Mouse (Mus musculus) heart, postnatal 25 days (tissue): ENCODE results near the gene Entpd1. TPM values are rescaled to one million over a fixed set of nuclear protein-coding genes. Genes with fewer than 3 reads are reported as not detected.
"Not testable (repeated sequence)": the region's sequence is repeated elsewhere in the genome, so short reads cannot be mapped to it uniquely, and the experiment has no call there.

ENCODE experiments used
- DNase-seq: peaks from one replicate; pipeline ENCODE4 v3.0.0; 2022; ENCODE audit warnings: low spot score
- intact Hi-C: fragments of 180-260 bp; cut with DNase I; formaldehyde crosslinking; loops from one replicate; pipeline ENCODE4 v1.15.1; 2025
- total RNA-seq, 2 experiments: library from RNA; stranded (reverse); gene quantifications; 2 replicates each; pipeline ENCODE4 v1.2.3; 2021

Gene Entpd1
- 10 to 100 TPM; 29.9 to 30.3 TPM for total RNA-seq

DNA sequence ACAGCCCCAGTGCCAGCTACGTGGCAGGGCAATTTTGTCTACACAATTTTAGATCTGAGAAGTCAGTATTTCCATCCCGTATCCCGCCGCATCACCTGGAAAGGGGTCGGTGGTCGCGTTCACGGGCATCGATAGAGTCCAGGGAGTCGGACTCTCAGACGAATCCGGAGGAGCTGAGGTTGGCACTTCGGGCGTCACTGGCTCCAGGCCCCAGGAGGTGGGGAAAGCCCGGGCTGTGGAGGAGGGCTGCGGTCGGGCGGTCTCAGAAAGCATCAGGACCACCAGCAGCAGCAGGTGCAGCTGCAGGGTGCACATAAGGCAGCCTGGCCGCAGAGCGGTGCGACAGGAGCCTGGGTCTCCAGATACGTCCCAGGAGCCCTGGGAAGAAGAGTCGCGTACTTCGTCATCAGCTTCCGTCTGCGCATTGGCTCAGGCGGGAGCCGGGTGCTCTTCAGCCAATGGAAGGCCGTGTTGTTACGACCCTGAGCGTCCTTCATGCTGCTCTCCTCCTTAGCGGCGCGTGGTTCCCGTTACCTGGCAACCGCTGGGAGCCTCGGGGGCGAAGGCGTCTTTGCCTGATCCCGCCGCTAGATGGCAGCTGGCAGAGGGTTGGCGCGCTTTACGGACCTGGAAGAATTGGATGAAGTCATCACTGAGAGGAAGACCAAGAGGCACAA is at the start of gene Entpd1, which contains the start of gene Tctn3:
TSS of gene Entpd1 (plus strand) at position 537 of the 677 bp plus-strand sequence.
TSS of gene Tctn3 (minus strand) at position 404 of the 677 bp plus-strand sequence.
- DNase-seq, result peak; percentile 94
- intact Hi-C loops, result loop anchor here (1.0 to 10.0 kb wide), 2 partner anchors 110 to 223 kb away; partner anchors contain the start of gene Ccnj

DNA sequence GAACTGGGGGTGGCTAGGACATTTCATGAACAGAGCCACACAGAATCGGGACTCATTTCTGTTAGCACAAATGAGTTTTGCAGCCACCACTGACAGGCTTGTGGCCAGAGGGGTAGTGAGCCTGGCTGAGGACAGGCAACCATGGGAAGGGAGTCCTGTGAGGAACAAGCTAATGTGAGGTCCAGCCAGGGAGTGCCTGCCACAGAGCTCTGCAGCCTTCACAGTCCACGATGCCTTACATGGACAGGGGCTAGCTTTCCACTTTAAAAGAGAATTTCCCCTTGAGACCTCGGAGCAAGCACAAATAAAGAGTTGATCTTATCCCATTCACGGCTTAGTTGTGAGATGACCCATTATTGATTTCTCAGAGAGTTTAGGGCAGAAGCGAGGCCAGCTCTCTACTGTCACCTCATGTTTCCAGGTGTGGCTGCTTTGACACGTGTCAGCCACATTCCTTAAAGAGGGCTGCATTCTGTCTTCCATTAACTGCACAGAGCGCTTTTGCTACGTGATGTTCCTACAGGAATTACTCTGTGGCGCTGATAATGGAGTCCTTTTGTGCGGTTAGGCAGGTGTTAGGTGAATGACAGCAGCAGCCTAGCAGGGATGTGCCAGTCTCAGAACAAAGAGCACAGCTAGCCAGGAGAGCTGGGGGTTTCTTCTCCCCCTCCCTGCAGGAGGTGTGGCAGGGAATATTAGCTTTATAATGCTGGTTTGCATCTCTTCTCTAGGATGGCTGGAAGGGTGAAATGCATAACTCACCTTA is 48.1 kb upstream of the Entpd1 start:
- intact Hi-C loops, result no loop called here
- no peak for DNase-seq

DNA sequence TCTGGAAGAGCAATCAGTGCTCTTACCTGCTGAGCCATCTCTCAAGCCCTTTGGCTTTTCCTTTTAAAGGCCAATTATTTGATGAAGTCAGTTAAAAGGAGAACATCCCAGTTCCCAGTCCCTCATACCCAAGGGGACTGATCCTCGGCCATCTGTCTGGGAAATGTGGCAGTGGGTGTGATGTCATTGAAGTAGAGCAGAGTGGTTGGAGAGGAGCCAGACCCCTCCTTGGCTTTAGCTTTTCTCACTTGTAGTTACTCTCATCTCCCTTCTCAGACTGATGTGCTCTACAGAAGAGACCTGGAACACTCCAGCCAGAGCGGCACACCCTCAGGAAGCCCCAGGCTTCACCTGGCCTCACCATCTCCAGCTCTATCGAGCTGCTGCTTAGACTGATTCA is 44.5 kb upstream of the Entpd1 start:
- intact Hi-C loops, result no loop called here
- DNase-seq, result no peak

DNA sequence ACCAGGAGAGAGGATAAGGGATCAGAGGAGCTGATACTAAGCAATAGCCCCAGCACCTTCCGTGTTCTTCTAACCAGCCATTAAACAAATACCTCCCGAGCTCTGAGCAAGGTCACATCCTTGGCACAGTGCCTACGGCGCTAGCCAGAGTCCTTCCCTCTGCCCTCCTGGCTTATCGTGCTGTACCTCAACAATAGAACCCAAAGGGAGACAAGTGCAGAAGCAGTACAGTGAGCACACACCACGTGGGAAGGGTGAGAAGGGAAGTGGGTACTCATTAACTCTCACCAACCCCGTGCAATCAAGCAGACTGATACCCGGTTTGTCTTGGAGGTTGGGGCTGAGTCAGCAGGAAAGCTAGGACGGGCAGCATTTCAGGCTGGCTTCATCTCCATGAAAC is 41.4 kb upstream of the Entpd1 start:
- intact Hi-C loops, result no loop called here
- no peak for DNase-seq

DNA sequence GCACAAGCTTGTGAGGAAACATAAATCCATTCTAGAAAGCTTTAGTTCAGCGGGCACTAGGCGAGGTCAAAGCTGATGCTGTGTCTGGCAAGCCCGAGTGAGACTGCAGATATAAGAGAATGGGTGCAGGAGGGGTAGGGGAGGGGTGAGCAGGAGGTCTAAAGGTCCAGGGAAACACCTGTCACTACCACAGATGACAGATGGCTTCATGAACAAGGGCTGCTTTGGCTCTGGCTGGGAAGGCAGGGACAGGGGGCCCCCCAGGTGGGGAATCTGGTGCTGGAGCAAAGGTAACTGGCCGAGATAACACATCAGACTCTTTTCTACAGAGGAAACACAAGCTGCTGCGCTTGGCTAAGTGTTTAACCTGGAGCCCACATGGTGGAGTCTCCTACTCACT is 36.7 kb upstream of the Entpd1 start:
- no peak for DNase-seq
- intact Hi-C loops, result no loop called here

DNA sequence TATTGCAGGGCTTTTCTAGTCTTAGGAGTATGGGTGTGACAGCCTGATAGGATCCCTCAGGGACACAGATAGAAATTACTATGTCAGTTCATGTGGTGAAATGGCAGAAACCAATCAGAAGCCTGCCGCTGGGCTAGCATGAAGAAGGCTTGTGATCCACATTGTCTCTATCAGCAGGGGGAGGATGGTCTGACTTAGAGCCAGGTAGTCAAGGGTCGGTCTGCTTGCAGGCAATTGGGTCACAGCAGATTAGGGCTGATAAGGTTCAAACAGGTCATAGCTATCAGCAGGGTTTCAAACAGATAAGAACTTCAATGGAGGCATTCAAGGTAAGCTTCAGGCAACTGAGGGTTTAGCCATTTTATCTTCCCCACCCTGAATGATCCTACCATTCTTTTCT is 31.3 kb upstream of the Entpd1 start:
- no peak for DNase-seq
- intact Hi-C loops, result no loop called here

DNA sequence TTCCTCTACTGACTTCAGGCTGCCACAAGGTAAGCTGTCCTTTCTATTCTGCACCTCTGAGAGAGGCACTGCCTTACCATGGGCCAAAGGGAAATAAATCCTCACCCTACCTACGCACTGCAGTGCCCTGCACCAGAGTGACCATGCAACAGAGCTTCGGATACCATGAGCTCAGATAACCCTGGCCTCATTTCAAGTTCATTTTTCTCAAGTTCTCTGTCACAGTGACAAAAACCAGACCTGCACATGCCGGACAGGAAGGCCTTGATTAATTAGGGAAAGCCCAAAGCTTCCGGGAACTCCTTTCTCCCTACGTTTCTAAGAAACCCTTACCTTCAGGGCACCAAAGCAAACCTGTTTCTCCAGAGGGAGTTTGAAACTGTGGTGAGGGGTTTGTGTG is 30.5 kb upstream of the Entpd1 start:
- intact Hi-C loops, result no loop called here
- DNase-seq, result no peak

DNA sequence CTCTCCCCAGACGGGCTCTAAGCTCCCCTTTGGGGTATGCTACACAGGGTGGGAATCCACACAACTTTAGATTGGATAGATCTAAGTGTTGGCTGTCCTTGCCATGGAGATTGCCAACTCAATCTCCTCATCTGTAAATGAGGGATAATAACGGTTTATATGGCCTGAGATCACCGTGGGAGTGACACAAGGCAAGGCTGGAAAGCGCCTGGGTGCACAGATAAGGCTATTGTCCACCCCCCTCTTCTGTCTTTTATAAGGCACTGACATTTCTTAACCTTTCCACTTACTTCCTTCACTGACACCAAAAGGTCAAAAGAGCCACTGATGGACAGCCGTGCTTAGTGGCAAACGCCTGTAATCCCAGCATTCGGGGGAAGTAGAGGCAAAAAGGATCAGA is 25.3 kb upstream of the Entpd1 start:
- DNase-seq, result no peak
- intact Hi-C loops, result no loop called here

DNA sequence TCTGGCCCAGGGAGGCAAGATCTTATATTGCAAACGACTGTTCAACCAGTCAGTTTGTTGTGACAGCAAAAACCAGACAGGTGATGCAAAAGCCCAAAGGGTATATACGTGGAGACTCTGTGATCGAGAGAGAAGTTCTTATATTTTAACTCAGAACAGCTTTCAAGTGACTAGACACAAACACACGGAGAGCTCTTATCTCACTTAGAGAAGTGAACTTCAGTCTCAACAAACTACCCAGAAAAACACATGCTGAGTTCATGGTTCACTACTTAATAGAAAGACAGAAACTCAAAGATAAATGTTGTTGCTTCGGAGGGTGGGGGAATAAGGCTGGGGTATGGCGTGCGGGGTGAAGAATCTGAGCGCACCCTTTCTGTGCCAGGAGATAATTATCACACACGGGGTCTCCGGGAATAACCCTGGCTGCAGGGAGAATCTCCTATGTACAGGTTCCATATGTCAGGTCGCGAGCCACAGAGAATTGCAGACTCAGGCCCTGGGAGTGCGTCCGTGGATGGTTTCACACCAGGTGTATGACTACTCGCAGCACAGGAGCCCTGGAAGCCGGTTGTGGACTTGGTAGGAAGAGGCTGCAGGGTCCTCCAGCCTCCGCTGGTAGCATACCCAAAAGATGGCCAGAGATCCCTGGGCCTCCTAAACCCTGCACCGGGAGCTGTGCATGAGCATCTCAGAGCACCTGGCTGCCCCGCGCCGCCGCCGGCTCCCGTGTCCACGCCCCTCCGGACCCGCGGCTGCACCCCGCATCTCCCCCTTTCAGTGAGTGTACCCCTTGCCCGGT is 24.5 kb upstream of the Entpd1 start:
- no peak for DNase-seq
- intact Hi-C loops, result no loop called here

DNA sequence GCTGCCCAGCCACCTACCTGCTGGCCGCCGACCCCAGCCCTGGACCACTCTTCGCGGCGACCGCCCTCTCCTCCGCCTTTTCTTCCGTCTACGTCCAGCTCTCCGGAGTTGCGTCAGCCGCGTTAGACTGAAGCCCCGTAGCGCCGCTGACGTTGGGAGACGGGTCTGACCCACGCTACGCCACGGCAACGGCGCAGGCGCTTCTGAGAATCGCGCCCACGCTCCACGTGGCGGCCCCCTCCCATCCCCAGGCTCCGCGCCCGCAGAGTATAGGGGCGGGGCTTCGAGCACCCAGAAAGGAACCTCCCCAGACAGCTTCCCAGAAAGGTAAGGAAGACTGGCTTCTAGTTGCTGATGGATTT is 23.9 kb upstream of the Entpd1 start, which contains the start of gene Aldh18a1:
TSS of gene Aldh18a1 (minus strand) at position 171 of the 362 bp plus-strand sequence.
- intact Hi-C loops, result no loop called here
- DNase-seq, result peak; percentile 86

DNA sequence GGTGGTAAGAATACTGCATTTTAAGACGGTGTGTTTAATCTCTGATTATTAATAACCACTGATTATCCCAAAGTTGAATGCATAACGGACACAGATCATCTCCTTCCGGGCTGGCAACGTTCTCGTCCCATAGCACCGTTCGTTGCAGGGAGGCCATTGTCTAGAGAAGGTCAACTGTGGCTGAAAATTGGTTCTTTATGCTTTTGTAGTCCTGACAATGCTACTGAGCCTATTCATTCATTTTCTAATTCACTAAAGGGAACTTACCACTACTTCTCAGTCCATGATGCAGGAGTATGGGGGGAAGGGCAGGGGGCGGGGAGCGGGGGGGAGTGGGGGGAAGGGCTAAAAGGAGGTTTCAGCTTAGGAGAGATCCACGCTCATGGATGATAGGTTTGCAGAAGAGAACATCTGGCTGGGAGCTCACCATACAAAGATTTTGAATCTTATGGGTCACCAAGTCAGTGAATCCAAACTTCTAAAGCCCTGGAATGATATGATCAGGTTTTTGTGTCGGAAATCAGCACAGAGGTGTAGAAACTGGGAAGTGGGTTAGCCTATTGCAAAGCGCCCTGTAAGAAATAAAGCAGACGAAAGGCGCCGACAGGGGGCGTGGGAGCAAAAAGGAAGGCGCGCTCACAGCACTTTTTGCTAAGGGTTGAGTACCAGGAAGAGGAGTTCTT is 23.2 kb upstream of the Entpd1 start:
- intact Hi-C loops, result loop anchor here (1.0 kb wide), 1 partner anchor 133 kb away; no protein-coding TSS in a partner anchor
- peak; percentile 76 for DNase-seq

DNA sequence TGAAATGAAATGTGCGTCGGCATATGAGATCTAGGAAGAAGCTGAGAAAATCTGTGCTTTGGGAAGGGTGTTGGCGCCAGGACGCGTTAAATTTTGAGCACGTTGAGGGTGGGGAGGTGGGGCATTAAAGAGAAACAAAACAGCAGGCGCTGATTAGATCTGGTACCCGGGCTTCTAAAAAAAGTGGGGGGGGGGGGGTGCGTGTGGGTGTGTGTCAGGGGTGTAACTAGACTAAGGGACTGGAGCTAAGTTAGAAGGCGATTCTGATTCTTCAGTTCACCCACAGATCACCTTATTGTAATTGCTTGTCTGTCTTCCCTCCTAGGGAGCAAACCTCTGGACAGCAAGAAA is 22.7 kb upstream of the Entpd1 start:
- intact Hi-C loops, result loop anchor here (1.0 kb wide), 1 partner anchor 133 kb away; no protein-coding TSS in a partner anchor

DNA sequence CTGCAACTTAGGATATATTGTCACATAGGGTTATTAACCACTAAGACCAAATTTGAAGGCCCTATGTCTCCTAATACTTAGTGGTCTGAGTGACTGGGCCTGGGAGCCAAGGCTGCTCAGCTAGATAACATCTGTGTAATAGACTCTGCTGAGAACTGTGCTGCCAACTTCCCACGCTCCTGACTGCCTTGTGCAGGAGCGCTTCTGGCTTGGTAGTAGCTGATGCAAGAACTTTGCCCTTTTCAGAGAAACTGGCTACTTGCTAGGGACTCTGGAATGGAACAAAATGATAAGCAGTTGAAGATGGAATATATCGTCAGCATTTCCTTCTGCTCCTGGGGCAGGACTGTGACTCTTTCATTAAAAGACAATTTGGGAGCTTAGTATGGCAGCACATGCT is 16.9 kb upstream of the Entpd1 start:
- no peak for DNase-seq
- intact Hi-C loops, result no loop called here

More for the DNA sequence above, 22.7 kb upstream of the Entpd1 start:
- DNase-seq, result no peak

DNA sequence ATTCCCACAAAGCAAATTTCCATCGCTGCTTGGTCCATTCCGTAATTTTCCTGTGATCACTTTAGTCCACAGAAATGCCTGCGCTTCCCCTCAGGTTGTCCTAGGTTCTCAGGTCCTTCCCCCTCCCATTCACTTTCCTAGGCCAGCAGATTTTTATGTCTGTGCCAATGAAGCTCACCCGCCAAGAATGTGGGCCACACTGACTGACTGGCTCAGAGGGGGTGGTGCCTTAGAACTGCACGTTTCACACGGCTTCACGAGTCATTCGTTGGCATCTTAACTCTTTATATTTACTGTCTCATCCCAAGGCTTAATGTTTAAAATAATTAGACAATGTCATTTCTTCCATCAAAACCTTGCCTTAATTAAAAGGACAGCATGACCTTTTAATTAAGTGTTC is 16.3 kb upstream of the Entpd1 start:
- DNase-seq, result no peak
- intact Hi-C loops, result no loop called here

DNA sequence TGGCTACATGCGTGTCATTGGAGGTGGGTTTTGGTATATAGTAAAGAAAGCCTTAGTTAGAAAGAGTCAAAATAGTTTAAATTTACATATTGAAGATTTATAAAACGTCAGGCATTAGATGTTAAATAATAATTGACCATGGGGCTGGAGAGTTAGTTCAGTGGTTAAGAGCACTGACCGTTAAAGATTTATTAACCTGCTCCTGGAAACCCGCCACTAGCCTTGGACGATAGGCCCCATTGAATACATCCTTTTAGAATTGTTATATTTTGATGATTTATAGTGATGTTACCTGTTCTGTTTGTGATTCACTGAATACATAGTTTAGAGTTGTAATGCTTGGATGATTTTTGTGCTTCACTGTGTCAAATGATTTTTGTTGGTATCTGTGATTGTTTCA is 11.3 kb upstream of the Entpd1 start:
- intact Hi-C loops, DNase-seq: not testable (repeated sequence)

DNA sequence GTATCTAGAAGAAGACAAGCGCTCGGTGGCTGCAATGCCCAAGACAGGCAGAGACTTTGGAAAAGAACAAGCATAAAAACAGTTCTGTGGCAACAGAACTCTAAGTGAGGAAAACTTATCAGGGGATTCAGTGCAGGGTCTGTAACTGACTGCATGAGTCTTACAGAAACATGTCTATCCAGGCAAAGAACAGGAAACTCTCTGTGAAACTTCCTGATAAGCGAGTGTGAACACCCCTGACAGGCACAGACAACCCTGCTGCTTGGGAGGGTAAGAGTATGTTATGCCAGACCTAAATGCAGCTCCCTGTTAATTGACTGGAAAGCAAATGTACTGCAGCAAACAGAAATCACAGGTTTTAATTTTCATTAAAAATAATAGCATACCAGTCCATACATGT is 10.3 kb upstream of the Entpd1 start:
- intact Hi-C loops, result no loop called here
- no peak for DNase-seq

DNA sequence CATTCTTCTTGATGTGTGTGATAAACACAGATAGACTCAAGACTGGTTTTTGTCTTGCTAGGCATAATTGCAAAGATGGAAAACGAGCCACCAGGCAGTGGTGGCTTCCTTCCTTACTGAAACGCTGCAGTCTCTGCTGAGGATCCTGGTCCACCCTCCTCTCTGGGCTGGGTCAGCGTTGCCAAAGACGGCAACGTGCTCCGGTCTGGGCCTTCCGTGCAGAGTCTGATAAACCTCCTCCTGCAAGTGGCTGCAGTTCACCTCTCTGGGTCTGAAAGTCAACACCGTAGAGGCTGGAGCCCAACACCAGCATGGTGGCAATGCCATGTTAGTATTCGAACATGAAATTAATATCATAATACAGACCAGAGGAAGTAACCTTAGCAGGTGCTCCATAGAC is 7.0 kb upstream of the Entpd1 start:
- intact Hi-C loops, result no loop called here
- no peak for DNase-seq

DNA sequence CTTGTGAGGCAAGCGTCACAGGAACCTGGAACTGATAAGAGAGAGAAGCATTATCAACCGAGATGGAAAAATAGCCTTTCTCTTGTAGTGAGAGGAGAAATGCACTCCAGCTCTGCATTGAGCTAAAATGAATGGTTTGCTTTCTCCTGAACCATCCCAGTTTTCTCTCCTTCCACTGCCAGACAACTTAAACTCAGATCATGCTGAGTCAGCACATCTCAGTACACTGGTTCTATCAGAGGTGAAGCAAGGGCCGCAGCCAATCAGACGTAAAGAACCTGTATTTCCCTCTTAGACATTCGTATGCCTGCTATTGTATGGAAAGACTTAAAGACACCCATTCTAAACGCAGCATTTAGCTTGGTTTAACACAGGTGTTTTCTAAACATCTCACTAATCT is 4.5 kb upstream of the Entpd1 start:
- DNase-seq, result no peak
- intact Hi-C loops, result no loop called here

DNA sequence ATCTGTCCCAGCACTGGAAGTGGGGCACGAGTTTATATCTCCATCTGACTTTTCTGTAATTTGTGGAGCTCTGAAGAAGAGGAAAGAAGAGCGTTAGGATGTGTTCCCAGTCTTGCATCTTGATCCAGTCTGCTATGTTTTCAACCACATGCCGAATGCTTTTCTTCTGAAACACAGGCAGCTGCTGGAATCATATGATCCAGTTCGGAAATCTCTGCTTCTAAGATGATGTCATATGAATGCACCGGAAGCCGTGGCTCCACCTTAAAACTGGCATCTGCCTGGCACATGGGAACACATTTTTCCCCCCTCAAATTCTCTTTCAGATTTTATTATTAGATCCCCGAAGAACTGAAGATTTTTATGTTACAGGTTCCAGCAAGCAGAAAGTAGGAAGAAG is 2.6 kb downstream of the Entpd1 start:
- intact Hi-C loops, result loop anchor here (2.0 to 10.0 kb wide), 3 partner anchors 16 to 220 kb away; partner anchors contain the start of gene Ccnj

DNA sequence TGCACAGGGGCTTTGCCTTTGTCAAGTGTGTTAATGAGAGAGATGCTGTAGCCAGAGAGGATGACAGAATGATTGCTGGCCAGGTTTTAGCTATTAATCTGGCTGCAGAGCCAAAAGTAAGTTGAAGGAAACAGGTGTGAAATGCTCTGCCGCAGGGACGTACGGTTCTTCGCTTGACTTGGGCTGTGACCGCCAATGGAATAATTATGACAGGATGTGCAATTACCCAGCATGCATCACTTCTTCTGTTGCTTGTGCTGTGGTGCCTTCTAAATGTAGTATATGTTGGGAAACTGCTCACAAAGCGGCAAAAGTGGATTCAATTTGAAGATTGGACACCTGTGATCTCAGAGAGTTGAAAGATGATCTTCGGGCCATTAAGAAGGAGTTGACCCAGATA is 3.9 kb downstream of the Entpd1 start:
- intact Hi-C loops, result loop anchor here (10.0 kb wide), 1 partner anchor 219 kb away; the partner anchor contains the start of gene Ccnj
- no peak for DNase-seq

More for the DNA sequence above, 2.6 kb downstream of the Entpd1 start:
- no peak for DNase-seq
